Mouse (Mus musculus): Measurements from ENCODE around the gene Stk24.
"Not testable (repeated sequence)": the region's sequence is repeated elsewhere in the genome, so short reads cannot be mapped to it uniquely, and the experiment has no call there.

Gene Stk24

GRCm38 (mm10) chr14:121379827-121380145, at the start of gene Stk24:
TSS of gene Stk24 (minus strand) at chr14:121380011.
- DNase-seq (ENCODE audit: low spot score in 2 of 2), result no peak

- DNase-seq (ENCODE audit: low spot score in 2 of 2), result no peak
Observed at GRCm38 (mm10) chr14:121428148-121428547, 48.3 kb upstream of the Stk24 start.

DNA sequence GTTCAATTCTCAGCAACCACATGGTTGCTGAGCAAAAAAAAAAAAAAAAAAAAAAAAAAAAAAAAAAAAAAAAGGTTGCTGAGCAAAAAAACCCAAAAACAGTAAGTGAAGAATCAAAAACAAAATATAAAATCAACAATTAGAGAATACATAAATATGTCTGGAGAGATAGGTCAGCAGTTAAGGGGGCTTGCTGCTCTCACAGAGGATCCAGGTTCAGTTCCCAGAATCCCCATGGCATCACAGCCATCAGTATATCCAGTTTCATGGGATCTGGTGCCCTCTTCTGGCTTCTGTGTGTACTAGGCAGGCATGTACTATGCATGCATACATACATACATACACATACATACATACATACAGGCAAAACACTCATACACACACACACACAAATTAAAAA, 46.9 kb upstream of the Stk24 start:
- DNase-seq (ENCODE audit: low spot score in 2 of 2), result peak in 1 of 2 experiments; percentile 49

- DNase-seq (ENCODE audit: low spot score in 2 of 2), result no peak
Observed at GRCm38 (mm10) chr14:121425004-121425793, 45.4 kb upstream of the Stk24 start.

GRCm38 (mm10) chr14:121423341-121423751, 43.5 kb upstream of the Stk24 start:
- no peak for DNase-seq (ENCODE audit: low spot score in 2 of 2)

DNA sequence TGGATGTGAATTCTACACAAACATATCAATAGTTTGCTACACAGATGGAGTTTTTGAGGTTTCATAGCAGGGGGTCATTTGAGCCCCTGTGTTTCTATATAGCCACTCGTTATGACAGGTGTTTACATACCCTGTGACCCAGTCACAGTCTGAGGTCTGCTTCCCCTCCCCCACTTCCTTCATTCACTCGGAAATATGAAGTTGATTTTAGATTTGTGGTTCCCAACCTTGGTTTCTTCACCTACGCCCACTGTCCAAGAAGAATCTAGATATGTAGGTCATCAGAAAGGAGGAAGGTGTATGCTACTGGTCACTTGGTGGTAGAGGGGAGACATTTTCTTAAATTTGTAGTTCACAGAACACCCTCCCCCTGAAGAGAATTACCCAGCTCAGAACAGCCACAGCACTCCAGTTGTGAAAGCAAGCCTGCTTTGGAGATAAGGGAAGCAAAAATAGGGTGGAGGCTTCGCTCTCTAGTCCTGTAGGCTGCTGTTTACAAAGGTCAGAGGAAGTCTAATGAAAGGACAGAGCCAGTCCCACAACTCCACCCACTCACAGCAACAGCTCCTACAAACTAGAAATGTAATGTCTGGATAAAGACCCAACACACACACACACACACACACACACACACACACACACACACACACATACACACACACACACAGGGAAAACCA, 43.0 kb upstream of the Stk24 start:
- peak; percentile 68 to 85 for DNase-seq (ENCODE audit: low spot score in 2 of 2)

GRCm38 (mm10) chr14:121422000-121422399, 42.2 kb upstream of the Stk24 start:
- no peak for DNase-seq (ENCODE audit: low spot score in 2 of 2)

DNA sequence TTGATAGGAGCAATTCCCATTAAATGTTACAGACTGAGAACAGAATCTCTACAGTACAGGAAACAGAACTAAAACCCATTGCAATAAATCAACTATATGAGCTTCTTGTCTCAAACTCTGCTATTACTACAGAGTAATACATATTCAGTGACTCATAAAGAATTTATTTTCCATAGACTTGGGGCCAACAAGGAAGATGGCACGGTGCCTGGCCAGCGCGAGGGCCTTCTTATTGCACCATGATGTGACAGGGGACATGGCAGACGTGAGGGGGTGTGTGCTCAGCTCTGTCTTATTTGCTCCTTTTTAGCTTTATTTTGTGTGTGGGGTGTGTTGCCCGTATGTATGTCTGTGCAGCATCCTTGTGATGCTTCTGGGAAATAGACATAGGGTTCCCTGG, 37.8 kb upstream of the Stk24 start:
- DNase-seq (ENCODE audit: low spot score in 2 of 2), result no peak

DNA sequence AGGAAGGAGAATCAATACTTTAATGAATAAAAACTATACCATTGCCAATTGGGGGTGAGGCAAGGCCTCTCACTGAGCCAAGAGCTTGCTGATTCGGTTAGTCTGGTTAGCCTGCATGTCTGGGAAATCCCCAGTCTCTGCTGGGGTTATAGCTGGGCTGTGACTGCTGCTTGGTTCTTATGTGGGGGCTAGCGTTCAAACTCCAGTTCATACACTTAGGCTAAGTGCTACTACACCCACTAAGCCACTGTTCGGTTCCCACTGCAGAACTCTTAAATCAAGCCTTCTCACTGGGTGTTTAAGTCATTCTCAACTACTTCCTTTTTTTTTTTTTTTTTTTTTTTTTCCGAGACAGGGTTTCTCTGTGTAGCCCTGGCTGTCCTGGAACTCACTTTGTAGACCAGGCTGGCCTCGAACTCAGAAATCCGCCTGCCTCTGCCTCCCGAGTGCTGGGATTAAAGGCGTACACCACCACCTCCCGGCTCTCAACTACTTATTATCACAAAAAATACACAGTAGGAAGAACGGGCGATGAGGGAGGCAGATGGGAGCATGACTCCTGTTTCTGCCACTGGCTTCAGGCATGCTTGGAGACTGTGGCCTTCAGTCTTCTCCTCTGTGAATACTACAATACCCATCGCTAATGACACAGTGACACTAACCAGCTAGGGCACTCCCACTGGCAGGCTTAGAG, 37.0 kb upstream of the Stk24 start:
- peak; percentile 27 to 51 for DNase-seq (ENCODE audit: low spot score in 2 of 2)

DNA sequence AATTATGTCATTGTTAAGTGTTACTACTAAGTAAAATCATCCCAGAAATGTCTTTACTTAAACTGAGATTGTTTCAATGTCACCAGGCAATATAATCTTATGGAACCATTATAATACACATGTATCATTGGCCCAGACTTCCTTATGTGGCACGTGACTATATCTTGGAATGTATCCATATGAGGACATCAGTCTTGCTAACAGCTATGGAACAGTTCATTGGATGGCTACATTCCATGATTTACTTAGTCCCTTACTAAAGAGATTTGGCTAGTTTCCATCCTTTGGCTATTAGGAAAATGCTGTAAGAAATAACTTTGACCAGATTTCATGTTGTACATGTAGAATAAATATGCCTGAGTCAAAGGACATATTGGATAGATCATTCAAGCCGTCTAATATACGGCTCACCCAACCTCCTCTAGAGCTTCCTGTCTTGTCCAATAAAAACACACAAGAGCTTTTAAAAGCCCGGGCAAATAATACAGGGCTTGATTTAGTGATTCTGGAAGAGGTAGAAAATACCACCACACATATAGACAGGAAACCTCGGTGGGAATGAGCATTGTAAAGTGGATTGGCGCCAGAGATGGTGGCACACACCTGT, 34.9 kb upstream of the Stk24 start:
- DNase-seq (ENCODE audit: low spot score in 2 of 2), result no peak

GRCm38 (mm10) chr14:121413726-121414125, 33.9 kb upstream of the Stk24 start:
- DNase-seq (ENCODE audit: low spot score in 2 of 2), result not testable (repeated sequence)

DNA sequence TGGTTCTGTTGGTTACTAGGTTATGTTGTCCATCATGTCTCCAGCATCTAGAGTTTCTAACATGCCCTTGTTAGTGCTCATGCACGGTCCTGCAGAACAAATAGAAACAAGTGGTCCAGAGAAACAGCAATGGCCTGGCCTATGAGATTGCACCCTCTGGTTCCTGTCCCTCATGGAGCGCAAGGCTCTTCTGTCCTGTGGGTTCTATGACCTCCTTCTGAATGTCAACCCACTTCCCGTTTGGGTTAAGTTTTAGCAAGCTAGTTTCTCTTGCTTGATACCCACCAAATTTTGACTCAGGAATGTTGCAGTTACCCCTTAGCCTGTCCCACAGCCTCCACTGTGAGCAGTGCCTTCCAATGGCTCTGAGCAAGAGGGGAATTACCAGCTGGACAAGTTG, 29.1 kb upstream of the Stk24 start:
- peak; percentile 6 to 38 for DNase-seq (ENCODE audit: low spot score in 2 of 2)

DNA sequence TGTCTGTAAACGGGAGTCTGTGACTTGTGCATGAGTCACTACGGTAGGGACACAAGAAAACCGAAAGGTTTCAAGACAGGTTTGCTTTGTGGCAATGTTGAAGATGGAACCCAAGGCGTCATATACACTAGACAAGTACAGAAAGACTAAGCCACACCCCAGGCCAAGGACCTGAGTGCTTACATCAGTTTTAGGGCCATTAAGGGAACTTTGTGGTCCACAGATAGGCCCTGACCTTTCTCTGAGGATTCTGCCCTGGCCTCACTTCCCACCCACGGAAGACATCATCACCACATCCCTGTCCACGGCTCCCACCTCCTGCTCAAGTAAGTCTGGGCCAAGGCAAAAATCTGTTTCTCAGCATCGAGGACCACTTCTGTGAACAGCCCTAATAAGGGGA, 27.1 kb upstream of the Stk24 start:
- DNase-seq (ENCODE audit: low spot score in 2 of 2), result no peak

- no peak for DNase-seq (ENCODE audit: low spot score in 2 of 2)
Observed at GRCm38 (mm10) chr14:121405546-121405945, 25.7 kb upstream of the Stk24 start.

DNA sequence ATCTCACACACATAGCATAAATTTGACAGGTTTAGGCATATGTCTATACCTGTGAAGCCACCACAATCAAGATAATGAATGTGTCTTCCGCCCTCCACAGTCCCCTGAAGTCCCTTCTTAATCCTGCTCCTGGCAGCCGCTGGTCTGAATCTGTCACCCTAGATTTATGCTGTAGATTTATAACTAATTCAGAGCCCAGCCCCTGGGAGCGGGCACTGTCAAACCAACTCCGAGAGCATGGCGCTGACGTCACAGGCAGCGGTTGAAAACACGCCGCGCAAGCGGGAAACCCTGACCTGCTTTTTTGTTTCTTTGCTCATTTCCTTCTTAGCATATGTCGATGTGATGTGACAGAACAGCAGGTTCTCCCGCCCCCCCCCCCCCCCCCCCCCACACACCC, 25.3 kb upstream of the Stk24 start:
- peak; percentile 52 to 64 for DNase-seq (ENCODE audit: low spot score in 2 of 2)

DNA sequence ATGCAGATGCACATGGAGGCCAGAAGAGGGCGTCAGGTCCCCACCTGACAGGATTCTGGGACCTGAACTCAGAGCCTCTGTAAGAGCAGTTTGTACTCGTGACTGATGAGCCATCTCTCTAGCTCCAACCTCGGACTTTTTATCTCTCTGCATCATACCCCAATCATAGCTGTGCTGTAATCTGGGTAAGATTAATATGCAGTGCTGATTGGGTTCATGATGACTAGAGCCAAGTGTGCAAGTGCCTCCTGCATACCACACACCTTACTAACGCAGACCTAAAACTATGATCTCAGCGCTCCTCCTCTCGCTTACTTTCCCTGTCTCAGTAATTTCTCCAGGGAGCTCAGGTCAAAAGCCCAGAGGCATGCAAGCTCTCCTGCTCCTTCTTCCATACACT, 19.9 kb upstream of the Stk24 start:
- no peak for DNase-seq (ENCODE audit: low spot score in 2 of 2)

GRCm38 (mm10) chr14:121397471-121397870, 17.7 kb upstream of the Stk24 start:
- DNase-seq (ENCODE audit: low spot score in 2 of 2), result no peak

GRCm38 (mm10) chr14:121395125-121395524, 15.3 kb upstream of the Stk24 start:
- no peak for DNase-seq (ENCODE audit: low spot score in 2 of 2)

DNA sequence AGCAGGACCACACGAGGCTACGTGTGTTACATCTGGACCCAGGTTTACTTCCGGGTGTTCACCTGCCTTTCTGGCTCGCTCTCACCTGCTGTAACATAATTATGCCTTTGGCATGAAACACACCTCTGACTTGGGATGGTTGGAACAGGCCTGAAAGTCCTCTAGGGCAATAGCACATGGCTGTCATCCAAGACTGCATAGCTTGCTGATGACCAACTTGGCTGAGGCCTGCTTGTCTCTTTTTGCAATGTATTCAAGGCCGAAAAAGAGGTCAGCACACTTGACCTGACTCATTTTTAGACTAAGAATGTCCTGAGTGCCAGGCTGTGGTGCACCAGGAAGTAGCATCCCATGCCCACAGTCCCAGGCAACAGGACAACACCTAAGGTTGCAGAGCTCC, 12.1 kb upstream of the Stk24 start:
- no peak for DNase-seq (ENCODE audit: low spot score in 2 of 2)

- no peak for DNase-seq (ENCODE audit: low spot score in 2 of 2)
Observed at GRCm38 (mm10) chr14:121387760-121388159, 7.9 kb upstream of the Stk24 start.

DNA sequence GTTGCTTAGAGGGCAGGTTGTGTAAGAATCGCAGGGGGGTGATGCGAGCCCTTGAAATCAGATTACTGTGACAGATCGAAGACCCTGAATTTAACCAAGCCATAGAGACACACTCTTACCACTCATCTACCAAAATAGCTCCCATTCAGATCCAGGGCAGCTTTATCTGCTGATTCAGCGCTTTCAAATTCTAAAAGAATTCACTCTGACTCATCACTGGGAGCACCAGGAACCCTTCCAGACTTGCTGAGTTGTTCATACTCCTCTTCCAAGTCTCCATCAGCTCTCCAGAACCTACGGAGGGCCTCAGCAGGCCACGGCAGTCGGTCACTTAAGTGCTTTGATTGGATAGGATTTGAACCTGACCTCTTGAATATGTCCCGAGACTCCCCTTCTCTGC, 5.6 kb upstream of the Stk24 start:
- no peak for DNase-seq (ENCODE audit: low spot score in 2 of 2)

DNA sequence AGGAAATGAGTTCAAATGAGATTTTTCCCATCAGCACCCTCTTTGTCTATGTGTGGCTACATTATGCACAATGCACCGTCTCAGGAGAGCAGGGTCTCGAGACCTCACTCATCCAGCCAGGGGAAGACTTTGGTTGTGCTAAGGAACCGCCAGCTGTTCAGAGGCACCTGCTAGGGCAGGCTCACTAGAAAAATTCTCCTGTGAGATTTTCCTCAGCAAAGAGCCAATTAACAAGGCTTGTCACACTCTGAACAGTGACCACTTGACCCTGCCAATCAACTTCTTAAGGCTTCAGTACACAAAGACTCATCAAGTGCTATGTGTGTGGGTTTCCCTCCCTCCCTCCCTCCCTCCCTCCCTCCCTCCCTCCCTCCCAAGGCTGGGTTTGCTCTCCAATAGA, 4.0 kb upstream of the Stk24 start:
- DNase-seq (ENCODE audit: low spot score in 2 of 2), result no peak

Measured in natural killer cell, adult 2 months (primary cell).